Mouse (Mus musculus) erythroblast, embryonic 14.5 days (primary cell): Measurements from ENCODE around the gene Sirt6.

Source experiments
- GATA1 ChIP-seq: IDR thresholded peaks from 2 replicates; pipeline ENCODE4 v1.6.1; 2012; ENCODE audit warnings: low read length, inconsistent platforms, mixed read lengths
- TAL1 ChIP-seq: IDR thresholded peaks from 3 replicates; pipeline ENCODE4 v1.6.1; 2012; ENCODE audit warnings: low read length, inconsistent platforms, mixed read lengths

DNA sequence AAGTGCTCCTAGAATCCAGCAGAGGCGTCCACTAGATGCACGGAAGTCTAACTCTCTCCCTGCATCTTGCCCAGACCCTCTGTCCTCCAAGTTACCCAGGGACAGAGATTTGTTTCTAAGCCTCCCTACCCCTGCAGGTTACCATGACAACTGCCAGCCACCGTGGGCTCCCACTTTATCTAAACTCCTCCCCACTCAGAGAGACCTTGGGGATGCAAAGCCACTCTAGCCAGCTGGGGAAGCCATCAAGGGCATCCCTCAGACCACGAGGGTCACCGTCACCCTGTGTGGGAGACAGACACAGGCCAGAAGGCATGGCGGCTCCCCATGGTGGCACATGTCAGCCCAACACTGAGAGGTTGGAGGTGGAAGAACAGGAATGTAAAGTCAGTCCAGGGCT is 44.2 kb downstream of the Sirt6 start:
- TF ChIP-seq GATA1 (no peak), TAL1 (no peak)
